Mouse (Mus musculus) erythroblast, embryonic 14.5 days (primary cell): ENCODE data around the gene Arhgef3. TPM values are rescaled to one million over a fixed set of nuclear protein-coding genes. Genes with fewer than 3 reads are reported as not detected.

ENCODE experiments used
- H3K27me3 ChIP-seq: 2 replicates; pipeline ENCODE4 v1.6.1; 2012; ENCODE audit warnings: inconsistent platforms; ENCODE audit not compliant: control insufficient read depth
- H3K36me3 ChIP-seq: 2 replicates; pipeline ENCODE4 v1.6.1; 2012; ENCODE audit warnings: mild to moderate bottlenecking, inconsistent platforms; ENCODE audit not compliant: control insufficient read depth
- H3K4me1 ChIP-seq: 2 replicates; pipeline ENCODE4 v1.6.1; 2012; ENCODE audit warnings: inconsistent platforms; ENCODE audit not compliant: control insufficient read depth
- H3K4me3 ChIP-seq: replicated peaks from 2 replicates; pipeline ENCODE3; 2012; ENCODE audit warnings: moderate library complexity, mild to moderate bottlenecking, inconsistent platforms
- H3K9me3 ChIP-seq: 2 replicates; pipeline ENCODE4 v1.6.1; 2012; ENCODE audit warnings: low read length, inconsistent platforms, mixed read lengths; ENCODE audit not compliant: control insufficient read depth
- GATA1 ChIP-seq: IDR thresholded peaks from 2 replicates; pipeline ENCODE4 v1.6.1; 2012; ENCODE audit warnings: low read length, inconsistent platforms, mixed read lengths
- TAL1 ChIP-seq: IDR thresholded peaks from 3 replicates; pipeline ENCODE4 v1.6.1; 2012; ENCODE audit warnings: low read length, inconsistent platforms, mixed read lengths
- polyA plus RNA-seq: library from polyadenylated mRNA; stranded (reverse); fragments of >175 nt; gene quantifications from 2 replicates; pipeline ENCODE4 v1.2.3, GENCODE M21; 2012

Arhgef3 gene
- polyA plus RNA-seq, 1 experiment = 0.01 TPM

DNA sequence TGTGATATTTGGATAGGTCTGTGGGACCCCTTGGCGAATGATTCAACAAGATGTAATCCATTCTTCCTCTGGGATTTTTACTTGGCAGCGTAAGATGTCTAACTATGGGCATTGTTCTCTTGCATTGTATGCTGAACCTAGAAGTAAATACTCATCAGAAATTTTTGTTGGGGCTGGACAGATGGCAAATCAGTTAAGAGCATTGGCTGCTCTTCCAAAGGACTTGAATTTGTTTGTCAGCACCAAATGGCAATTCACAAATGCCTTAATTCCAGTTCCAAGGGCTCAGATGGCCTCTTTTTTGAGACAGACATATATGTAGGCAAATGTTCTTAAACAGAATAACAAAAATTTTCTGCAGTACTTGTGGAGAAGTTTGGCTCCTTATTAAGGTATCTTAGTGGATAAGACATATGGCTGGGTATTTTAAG lies 330.2 kb downstream of the Arhgef3 start:
- TF ChIP-seq TAL1 (no peak), GATA1 (no peak)
- no peaks in the 10 kb centered on the region for H3K4me1 ChIP-seq
- H3K36me3 ChIP-seq = peaks cover 84% of the 10 kb centered on the region
- H3K9me3 ChIP-seq = no peaks in the 10 kb centered on the region
- no peaks in the 10 kb centered on the region for H3K27me3 ChIP-seq
- no peak overlapping the region for H3K4me3 ChIP-seq

DNA sequence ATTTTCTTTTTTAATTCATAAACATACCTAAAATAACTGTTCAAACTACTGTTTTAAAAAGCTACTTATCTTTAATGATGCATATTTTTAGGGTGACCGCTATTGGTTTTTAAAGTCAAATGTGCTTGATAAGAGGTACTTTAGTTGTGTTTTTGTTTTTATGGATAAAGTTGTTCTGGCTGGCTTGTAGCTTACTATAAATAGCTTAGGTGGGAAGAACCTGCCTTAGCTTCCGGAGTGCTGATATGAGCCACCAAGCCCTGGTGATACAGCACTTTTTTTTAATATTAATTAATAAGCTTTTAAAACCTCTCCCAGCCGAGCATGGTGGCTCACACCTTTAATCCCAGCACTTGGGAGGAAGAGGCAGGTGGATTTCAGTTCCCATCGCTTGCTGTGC lies 332.3 kb downstream of the Arhgef3 start:
- H3K9me3 ChIP-seq = no peaks in the 10 kb centered on the region
- peaks cover 83% of the 10 kb centered on the region for H3K36me3 ChIP-seq
- H3K27me3 ChIP-seq = no peaks in the 10 kb centered on the region
- H3K4me1 ChIP-seq = no peaks in the 10 kb centered on the region
- no peak overlapping the region for H3K4me3 ChIP-seq
- no peak for TF ChIP-seq GATA1

Other genes starting within 250 kb of the Arhgef3 start
- not detected in 2 replicates for gene Asb14, start 220.3 kb upstream of the Arhgef3 start, polyA plus RNA-seq
- 0.01 TPM in 2 replicates for gene Appl1, start 143.7 kb upstream of the Arhgef3 start, polyA plus RNA-seq
- 0.46 and 0.77 TPM in 2 replicates for gene Hesx1, start 120.5 kb upstream of the Arhgef3 start, polyA plus RNA-seq
- 0.02 TPM in 1 of 2 replicates, not detected in the other for gene Il17rd, start 76.0 kb upstream of the Arhgef3 start, polyA plus RNA-seq